Mouse (Mus musculus): Measurements from ENCODE around the gene Prkg1. TPM values are rescaled to one million over a fixed set of nuclear protein-coding genes. Genes with fewer than 3 reads are reported as not detected.
A peak's percentile ranks its signal among the peaks of the same experiment; 100 is the strongest.

The Prkg1 gene
- total and polyA plus RNA-seq, 2 experiments: 0.27 to 3.4 TPM

- 84% methylated on average over 6 of the region's 6 CpGs for WGBS
- no peak for TF ChIP-seq CTCF (IDR thresholded peaks at IDR 0.05; ENCODE audit: low read depth, low read length)
- no peak for TF ChIP-seq POLR2A (IDR thresholded peaks at IDR 0.05; ENCODE audit: extremely low read depth, insufficient read depth, low read length)
Observed at GRCm38 (mm10) chr19:30564516-30564915, 1200.3 kb downstream of the Prkg1 start.

GRCm38 (mm10) chr19:30563876-30564275 lies 1201.0 kb downstream of the Prkg1 start:
- Histone ChIP-seq H3K27ac (replicated peaks; ENCODE audit: insufficient read depth, low read depth, low read length) (no peak overlapping the region), H3K9ac (ENCODE audit: low read depth, low read length) (no peak overlapping the region), H3K4me3 (ENCODE audit: insufficient read depth, low read depth, low read length) (no peak overlapping the region), H3K27me3 (ENCODE audit: control insufficient read depth, insufficient read depth, low read length) (no peaks in the 10 kb centered on the region), H3K36me3 (ENCODE audit: control insufficient read depth, insufficient read depth, low read length) (no peaks in the 10 kb centered on the region), H3K4me1 (ENCODE audit: control insufficient read depth, insufficient read depth, low read length) (no peaks in the 10 kb centered on the region), H3K79me2 (ENCODE audit: control insufficient read depth, insufficient read depth, low read length) (no peaks in the 10 kb centered on the region)
- 84% methylated on average over 3 of the region's 3 CpGs for WGBS
- no peak for DNase-seq (ENCODE audit: extremely low read depth, low read depth, low spot score)
- TF ChIP-seq CTCF (IDR thresholded peaks at IDR 0.05; ENCODE audit: low read depth, low read length) (no peak), POLR2A (IDR thresholded peaks at IDR 0.05; ENCODE audit: extremely low read depth, insufficient read depth, low read length) (no peak)

More at GRCm38 (mm10) chr19:30564516-30564915, 1200.3 kb downstream of the Prkg1 start:
- H3K27ac ChIP-seq (replicated peaks; ENCODE audit: insufficient read depth, low read depth, low read length): no peak overlapping the region
- H3K27me3 ChIP-seq (ENCODE audit: control insufficient read depth, insufficient read depth, low read length): no peaks in the 10 kb centered on the region
- H3K4me3 ChIP-seq (ENCODE audit: insufficient read depth, low read depth, low read length): no peak overlapping the region
- H3K79me2 ChIP-seq (ENCODE audit: control insufficient read depth, insufficient read depth, low read length): no peaks in the 10 kb centered on the region
- no peaks in the 10 kb centered on the region for H3K4me1 ChIP-seq (ENCODE audit: control insufficient read depth, insufficient read depth, low read length)
- no peak for DNase-seq (ENCODE audit: extremely low read depth, low read depth, low spot score)
- no peak overlapping the region for H3K9ac ChIP-seq (ENCODE audit: low read depth, low read length)
- H3K36me3 ChIP-seq (ENCODE audit: control insufficient read depth, insufficient read depth, low read length): no peaks in the 10 kb centered on the region

GRCm38 (mm10) chr19:30558024-30558423 lies 1206.8 kb downstream of the Prkg1 start:
- H3K27ac ChIP-seq (replicated peaks; ENCODE audit: insufficient read depth, low read depth, low read length): no peak overlapping the region
- H3K4me3 ChIP-seq (ENCODE audit: insufficient read depth, low read depth, low read length): no peak overlapping the region
- no peak for DNase-seq (ENCODE audit: extremely low read depth, low read depth, low spot score)
- H3K79me2 ChIP-seq (ENCODE audit: control insufficient read depth, insufficient read depth, low read length): no peaks in the 10 kb centered on the region
- no peaks in the 10 kb centered on the region for H3K36me3 ChIP-seq (ENCODE audit: control insufficient read depth, insufficient read depth, low read length)
- no peak overlapping the region for H3K9ac ChIP-seq (ENCODE audit: low read depth, low read length)
- TF ChIP-seq CTCF (IDR thresholded peaks at IDR 0.05; ENCODE audit: low read depth, low read length) (no peak), POLR2A (IDR thresholded peaks at IDR 0.05; ENCODE audit: extremely low read depth, insufficient read depth, low read length) (no peak)
- H3K4me1 ChIP-seq (ENCODE audit: control insufficient read depth, insufficient read depth, low read length): peaks cover 1% of the 10 kb centered on the region; the same call in 1 of the 2 replicates
- H3K27me3 ChIP-seq (ENCODE audit: control insufficient read depth, insufficient read depth, low read length): no peaks in the 10 kb centered on the region

- WGBS: 3% methylated on average over 12 of the region's 12 CpGs
- Histone ChIP-seq H3K9ac (ENCODE audit: low read depth, low read length) (no peak overlapping the region), H3K4me3 (ENCODE audit: insufficient read depth, low read depth, low read length) (no peak overlapping the region), H3K36me3 (ENCODE audit: control insufficient read depth, insufficient read depth, low read length) (no peaks in the 10 kb centered on the region), H3K27ac (replicated peaks; ENCODE audit: insufficient read depth, low read depth, low read length) (no peak overlapping the region), H3K27me3 (ENCODE audit: control insufficient read depth, insufficient read depth, low read length) (peaks cover under 1% of the 10 kb centered on the region; the same call in 1 of the 2 replicates), H3K4me1 (ENCODE audit: control insufficient read depth, insufficient read depth, low read length) (peaks cover 2% of the 10 kb centered on the region), H3K79me2 (ENCODE audit: control insufficient read depth, insufficient read depth, low read length) (no peaks in the 10 kb centered on the region)
- TF ChIP-seq CTCF (IDR thresholded peaks at IDR 0.05; ENCODE audit: low read depth, low read length): peak; percentile 73
- TF ChIP-seq POLR2A (IDR thresholded peaks at IDR 0.05; ENCODE audit: extremely low read depth, insufficient read depth, low read length): no peak
- peak; percentile 51 for DNase-seq (ENCODE audit: extremely low read depth, low read depth, low spot score)
Observed at GRCm38 (mm10) chr19:30554467-30554881, 1210.4 kb downstream of the Prkg1 start.

- H3K9ac ChIP-seq (ENCODE audit: low read depth, low read length): no peak overlapping the region
- H3K36me3 ChIP-seq (ENCODE audit: control insufficient read depth, insufficient read depth, low read length): no peaks in the 10 kb centered on the region
- peaks cover 8% of the 10 kb centered on the region; the same call in 1 of the 2 replicates for H3K27me3 ChIP-seq (ENCODE audit: control insufficient read depth, insufficient read depth, low read length)
- no peak overlapping the region for H3K4me3 ChIP-seq (ENCODE audit: insufficient read depth, low read depth, low read length)
- WGBS: 43% methylated on average over 4 of the region's 4 CpGs
- H3K79me2 ChIP-seq (ENCODE audit: control insufficient read depth, insufficient read depth, low read length): no peaks in the 10 kb centered on the region
- no peak overlapping the region for H3K27ac ChIP-seq (replicated peaks; ENCODE audit: insufficient read depth, low read depth, low read length)
- TF ChIP-seq POLR2A (IDR thresholded peaks at IDR 0.05; ENCODE audit: extremely low read depth, insufficient read depth, low read length) (no peak), CTCF (IDR thresholded peaks at IDR 0.05; ENCODE audit: low read depth, low read length) (no peak)
- H3K4me1 ChIP-seq (ENCODE audit: control insufficient read depth, insufficient read depth, low read length): peaks cover 7% of the 10 kb centered on the region
- DNase-seq (ENCODE audit: extremely low read depth, low read depth, low spot score): no peak
Observed at GRCm38 (mm10) chr19:30553740-30554139, 1211.1 kb downstream of the Prkg1 start.

- Histone ChIP-seq H3K79me2 (ENCODE audit: control insufficient read depth, insufficient read depth, low read length) (no peaks in the 10 kb centered on the region), H3K27me3 (ENCODE audit: control insufficient read depth, insufficient read depth, low read length) (peaks cover 9% of the 10 kb centered on the region; the same call in 1 of the 2 replicates), H3K9ac (ENCODE audit: low read depth, low read length) (no peak overlapping the region), H3K27ac (replicated peaks; ENCODE audit: insufficient read depth, low read depth, low read length) (no peak overlapping the region), H3K4me3 (ENCODE audit: insufficient read depth, low read depth, low read length) (no peak overlapping the region), H3K4me1 (ENCODE audit: control insufficient read depth, insufficient read depth, low read length) (peaks cover 7% of the 10 kb centered on the region), H3K36me3 (ENCODE audit: control insufficient read depth, insufficient read depth, low read length) (no peaks in the 10 kb centered on the region)
- no peak for DNase-seq (ENCODE audit: extremely low read depth, low read depth, low spot score)
- no peak for TF ChIP-seq CTCF (IDR thresholded peaks at IDR 0.05; ENCODE audit: low read depth, low read length)
- no peak for TF ChIP-seq POLR2A (IDR thresholded peaks at IDR 0.05; ENCODE audit: extremely low read depth, insufficient read depth, low read length)
- WGBS: 69% methylated on average over 8 of the region's 8 CpGs
Observed at GRCm38 (mm10) chr19:30552260-30552659, 1212.6 kb downstream of the Prkg1 start.
